Mouse (Mus musculus): ENCODE results near the gene Gm5039.
"Not testable (repeated sequence)": the region's sequence is repeated elsewhere in the genome, so short reads cannot be mapped to it uniquely, and the experiment has no call there.

The Gm5039 gene

GRCm38 (mm10) chr12:88323926-88324325 lies at the start of gene Gm5039:
Gene Gm5039 (minus strand): TSS chr12:88324026.
- not testable (repeated sequence) for DNase-seq (ENCODE audit: low spot score in 2 of 2)

- DNase-seq (ENCODE audit: low spot score in 2 of 2) = no peak
Measured at GRCm38 (mm10) chr12:88372018-88372417, 48.2 kb upstream of the Gm5039 start.

- not testable (repeated sequence) for DNase-seq (ENCODE audit: low spot score in 2 of 2)
Measured at GRCm38 (mm10) chr12:88370321-88370720, 46.5 kb upstream of the Gm5039 start.

- DNase-seq (ENCODE audit: low spot score in 2 of 2) = not testable (repeated sequence)
Measured at GRCm38 (mm10) chr12:88369690-88370089, 45.9 kb upstream of the Gm5039 start.

- no peak for DNase-seq (ENCODE audit: low spot score in 2 of 2)
Measured at GRCm38 (mm10) chr12:88368618-88369017, 44.8 kb upstream of the Gm5039 start.

- DNase-seq (ENCODE audit: low spot score in 2 of 2) = no peak
Measured at GRCm38 (mm10) chr12:88367673-88368072, 43.8 kb upstream of the Gm5039 start.

- no peak for DNase-seq (ENCODE audit: low spot score in 2 of 2)
Measured at GRCm38 (mm10) chr12:88361120-88361445, 37.3 kb upstream of the Gm5039 start.

- DNase-seq (ENCODE audit: low spot score in 2 of 2) = peak; percentile 81 to 82
Measured at GRCm38 (mm10) chr12:88360441-88361119, 36.8 kb upstream of the Gm5039 start, which contains the start of gene Adck1. Gene Adck1 (plus strand): TSS chr12:88360554.

- DNase-seq (ENCODE audit: low spot score in 2 of 2) = no peak
Measured at GRCm38 (mm10) chr12:88354182-88354702, 30.4 kb upstream of the Gm5039 start.

GRCm38 (mm10) chr12:88341286-88341685 lies 17.5 kb upstream of the Gm5039 start:
- DNase-seq (ENCODE audit: low spot score in 2 of 2) = not testable (repeated sequence)

GRCm38 (mm10) chr12:88336662-88337413 lies 13.0 kb upstream of the Gm5039 start:
- DNase-seq (ENCODE audit: low spot score in 2 of 2) = not testable (repeated sequence)

GRCm38 (mm10) chr12:88314556-88314955 lies 9.3 kb downstream of the Gm5039 start:
- DNase-seq (ENCODE audit: low spot score in 2 of 2) = no peak

GRCm38 (mm10) chr12:88297171-88297570 lies 26.7 kb downstream of the Gm5039 start:
- DNase-seq (ENCODE audit: low spot score in 2 of 2) = not testable (repeated sequence)

- not testable (repeated sequence) for DNase-seq (ENCODE audit: low spot score in 2 of 2)
Measured at GRCm38 (mm10) chr12:88293082-88293481, 30.7 kb downstream of the Gm5039 start.

GRCm38 (mm10) chr12:88285224-88285623 lies 38.6 kb downstream of the Gm5039 start:
- not testable (repeated sequence) for DNase-seq (ENCODE audit: low spot score in 2 of 2)

- not testable (repeated sequence) for DNase-seq (ENCODE audit: low spot score in 2 of 2)
Measured at GRCm38 (mm10) chr12:88274400-88274799, 49.4 kb downstream of the Gm5039 start, which contains the start of gene Gm5662. Gene Gm5662 (minus strand): TSS chr12:88274500.
